Mouse (Mus musculus): ENCODE results near the gene Slc6a9.
A peak's percentile ranks its signal among the peaks of the same experiment; 100 is the strongest.

Slc6a9 gene

DNA sequence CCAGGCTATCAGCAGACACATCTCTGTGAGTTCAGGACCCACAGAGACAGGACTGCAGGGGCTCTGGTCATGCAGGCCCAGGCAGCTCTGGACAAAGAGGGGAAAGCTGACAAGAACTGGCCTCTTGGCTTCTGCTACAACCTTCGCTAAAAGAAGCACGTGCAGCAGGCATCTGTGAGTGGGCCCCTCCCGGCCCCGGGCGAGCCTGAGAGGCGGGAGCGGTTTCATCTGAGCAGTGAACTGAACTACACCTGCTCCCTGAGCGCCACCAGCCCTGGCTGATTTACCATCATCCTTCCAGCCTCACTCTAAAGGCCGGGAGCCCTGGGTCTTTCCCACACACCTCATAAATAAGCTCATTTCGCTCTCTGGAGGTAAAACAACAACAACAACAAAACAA is 44.0 kb downstream of the Slc6a9 start:
- DNase-seq (ENCODE audit: low spot score in 2 of 2) = no peak

DNA sequence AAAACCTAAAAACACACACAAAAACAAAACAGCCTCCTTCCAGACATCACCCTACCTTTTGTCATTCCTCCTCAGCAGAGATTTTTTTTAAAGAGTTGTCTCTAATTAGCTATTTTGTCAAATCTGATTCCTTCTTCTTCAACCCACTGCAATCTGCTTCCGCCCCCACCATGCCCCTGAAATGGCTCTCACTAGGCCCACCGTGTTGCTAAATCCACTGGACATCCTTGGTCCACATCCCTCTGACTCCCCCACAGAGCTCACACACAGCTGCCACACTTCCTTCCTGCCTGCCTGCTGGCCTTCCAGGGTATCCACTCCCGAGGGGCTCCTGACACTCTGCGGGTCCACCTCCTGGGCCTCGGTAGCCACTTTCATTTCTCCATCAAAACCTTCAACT is 44.4 kb downstream of the Slc6a9 start:
- DNase-seq (ENCODE audit: low spot score in 2 of 2) = no peak

DNA sequence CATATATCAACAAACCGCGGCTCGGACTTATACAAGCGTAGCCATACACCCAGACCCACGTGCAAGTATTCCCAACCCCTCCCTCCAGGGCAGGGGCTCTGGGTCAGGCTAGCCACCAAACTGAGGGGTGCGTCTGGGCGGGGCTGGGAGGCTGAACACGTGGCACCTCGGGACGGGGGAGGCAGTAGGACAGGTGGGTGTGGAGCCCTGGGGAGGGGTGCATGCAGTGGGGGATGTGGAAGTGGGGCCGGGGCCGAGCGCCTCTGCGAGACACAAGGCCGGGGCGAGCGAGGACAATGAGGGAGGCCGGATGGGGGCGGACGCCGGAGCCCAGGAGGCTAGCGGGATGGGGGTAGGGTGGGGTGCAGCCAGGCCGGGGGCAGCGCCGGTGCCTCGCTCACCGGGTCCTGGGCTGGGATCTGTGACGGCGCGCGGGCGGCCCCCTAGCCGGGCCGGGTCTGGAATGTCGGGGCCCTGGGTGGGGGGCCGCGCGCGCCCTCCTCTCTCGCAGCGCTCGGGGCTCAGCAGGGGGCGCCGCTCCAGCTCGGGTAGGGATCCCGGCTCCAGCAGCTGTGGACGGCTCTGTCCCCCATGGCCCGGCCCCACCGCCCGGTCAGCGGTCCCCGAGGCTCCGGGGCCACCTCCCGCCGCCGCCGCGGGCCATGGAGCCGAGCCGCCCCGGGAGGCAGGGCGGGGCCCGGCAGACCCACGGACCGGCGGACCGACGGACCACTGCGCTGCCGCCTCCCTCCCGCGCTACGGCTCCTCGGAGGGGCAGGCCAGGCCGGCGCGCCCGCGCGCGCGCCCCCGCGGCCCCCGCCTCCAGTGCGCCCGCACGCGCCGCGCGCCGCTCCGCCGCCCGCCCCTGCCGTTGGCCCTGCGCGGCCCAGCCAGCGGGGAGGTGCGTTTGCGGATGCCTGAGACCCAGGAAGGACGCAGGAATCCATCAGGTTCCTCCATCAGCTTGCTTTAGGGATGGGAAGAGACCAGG is 48.7 kb downstream of the Slc6a9 start, which contains the start of gene B4galt2:
Gene B4galt2, minus strand, starts transcription at position 787 of the 991 bp plus-strand sequence.
- DNase-seq (ENCODE audit: low spot score in 2 of 2) = peak; percentile 52

DNA sequence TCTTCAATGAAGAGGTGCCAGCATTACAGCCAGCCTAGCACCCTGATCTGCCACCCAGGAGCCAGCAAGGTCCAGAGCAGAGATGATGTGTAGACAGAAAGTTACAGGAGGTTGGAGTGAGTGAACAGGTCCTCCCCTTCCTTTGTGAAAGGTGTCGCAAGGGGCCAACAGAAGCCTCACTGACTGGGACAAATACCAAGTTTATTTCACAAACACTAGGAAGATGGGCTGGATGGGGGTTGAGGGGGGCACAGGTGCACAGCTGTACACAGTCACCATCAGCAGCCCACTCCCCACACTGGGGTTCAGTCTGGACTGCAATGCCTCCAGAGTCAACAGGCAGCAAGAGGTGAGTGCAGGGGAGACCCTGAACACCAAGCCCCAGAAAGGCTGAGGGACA is 49.8 kb downstream of the Slc6a9 start:
- no peak for DNase-seq (ENCODE audit: low spot score in 2 of 2)

DNA sequence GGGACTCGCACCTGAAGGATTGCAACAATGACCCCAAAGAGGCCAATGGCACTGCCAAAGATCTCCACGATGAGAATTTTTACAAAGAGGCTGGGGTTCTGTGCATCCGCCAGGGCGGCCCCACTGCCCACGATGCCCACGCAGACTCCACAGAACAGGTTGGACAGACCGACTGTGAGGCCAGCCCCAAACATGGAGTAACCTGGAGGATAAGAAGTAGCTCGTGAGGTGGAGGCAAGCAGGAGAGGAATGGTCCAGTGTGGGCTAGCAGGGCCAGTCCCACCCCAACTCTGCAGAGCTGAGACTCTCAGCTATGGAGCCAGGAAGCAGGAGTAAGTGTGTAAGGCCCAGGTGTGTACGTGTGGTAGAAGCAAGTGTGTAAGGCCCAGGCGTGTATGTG is 50.8 kb downstream of the Slc6a9 start:
- no peak for DNase-seq (ENCODE audit: low spot score in 2 of 2)

DNA sequence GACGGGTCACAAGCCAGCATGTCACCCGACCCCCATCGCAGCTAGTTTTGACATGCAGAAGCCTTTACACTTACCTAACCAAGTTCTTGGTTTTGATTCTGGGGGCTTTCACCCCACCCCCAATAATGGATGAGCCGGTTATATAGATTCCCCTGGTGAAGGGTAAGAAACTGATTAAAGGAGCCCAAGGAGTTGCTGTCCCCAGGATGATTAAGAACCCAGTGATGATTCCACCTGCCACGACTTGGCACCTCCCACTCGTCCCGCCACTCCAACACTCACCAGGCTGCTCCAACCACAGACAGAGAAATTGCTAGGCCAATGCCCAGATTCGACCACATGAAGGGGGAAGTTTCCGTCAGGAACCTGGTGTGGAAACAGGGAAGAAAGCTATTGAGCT is 51.7 kb downstream of the Slc6a9 start:
- DNase-seq (ENCODE audit: low spot score in 2 of 2) = no peak

DNA sequence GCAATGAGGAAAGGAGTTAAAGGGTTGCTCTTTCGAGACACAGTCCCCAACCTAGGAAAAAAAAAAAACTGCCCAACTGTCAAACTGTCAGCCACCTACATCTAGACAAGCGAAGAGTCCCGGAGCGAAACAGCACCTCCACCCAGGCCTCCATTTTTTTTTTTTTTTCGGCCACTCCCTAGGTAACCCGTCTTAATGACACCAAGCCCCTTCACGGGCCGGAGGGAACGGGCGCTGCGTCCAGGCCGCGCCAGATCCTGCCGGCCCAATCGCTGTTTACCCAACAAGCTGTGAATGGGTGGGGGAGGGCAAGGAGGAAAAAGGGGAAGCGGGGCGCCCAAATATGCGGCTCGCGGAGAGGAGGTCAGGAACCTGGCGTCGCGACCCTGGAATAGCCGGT is 52.3 kb downstream of the Slc6a9 start:
- no peak for DNase-seq (ENCODE audit: low spot score in 2 of 2)

DNA sequence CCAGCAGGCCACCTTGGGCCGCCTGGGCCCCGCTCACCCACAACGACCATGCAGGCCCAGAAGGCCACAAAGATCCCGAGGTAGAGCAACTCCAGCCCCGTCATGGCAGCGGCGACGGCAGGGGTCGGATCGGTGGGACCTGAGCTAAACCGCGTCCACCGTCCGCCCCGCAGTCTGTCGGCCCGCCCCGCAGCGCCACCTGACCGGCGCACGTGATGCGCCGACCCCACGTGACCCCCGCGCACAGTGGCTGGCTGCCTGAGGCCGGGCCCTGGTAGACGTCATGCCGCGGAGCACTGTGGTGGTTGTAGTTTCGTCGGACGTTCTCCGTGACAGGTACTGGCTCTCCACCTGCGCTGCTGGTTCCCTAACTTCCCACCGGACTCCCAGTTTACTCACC is 52.8 kb downstream of the Slc6a9 start, which contains the start of gene Atp6v0b:
Gene Atp6v0b, minus strand, starts transcription at position 201 of the 400 bp plus-strand sequence.
- DNase-seq (ENCODE audit: low spot score in 2 of 2) = peak; percentile 94 to 95

DNA sequence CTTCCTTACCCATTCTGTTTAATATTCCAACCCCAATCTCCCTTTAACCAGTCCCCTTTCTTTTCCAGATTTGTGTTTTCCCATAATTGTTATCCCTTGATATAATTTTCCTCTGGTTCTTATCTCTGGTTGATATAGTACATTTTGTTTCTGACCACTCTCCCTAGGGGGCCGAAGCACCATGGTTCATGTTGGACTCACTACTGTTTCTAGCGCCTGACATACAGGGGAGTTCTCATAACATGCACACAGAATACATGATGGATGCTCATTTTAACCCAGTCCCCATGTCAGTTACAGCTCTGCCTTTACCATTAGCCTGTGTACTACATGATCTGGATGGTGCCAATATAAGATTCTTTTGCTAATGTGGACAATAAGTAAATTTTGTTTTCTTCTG is 53.6 kb downstream of the Slc6a9 start:
- no peak for DNase-seq (ENCODE audit: low spot score in 2 of 2)

DNA sequence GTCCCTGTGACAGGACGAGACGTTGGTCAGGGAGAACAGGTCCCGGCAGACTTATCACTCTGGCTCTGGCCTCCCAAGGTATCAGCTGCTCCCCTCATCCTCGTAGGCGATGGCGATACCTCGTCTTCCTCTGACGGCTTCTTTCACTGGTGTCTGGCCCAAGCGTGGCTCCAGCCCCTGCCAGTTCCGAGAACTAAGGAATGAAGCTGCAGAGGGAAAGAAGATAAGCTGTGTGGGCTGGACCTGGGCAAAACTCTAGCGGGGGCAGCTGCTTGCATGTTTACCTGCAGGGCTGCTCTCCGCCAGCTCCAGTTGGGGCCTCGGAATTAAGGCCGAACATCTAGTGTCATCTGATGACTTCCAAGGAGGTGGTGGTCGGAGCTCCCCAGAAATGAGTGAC is 55.2 kb downstream of the Slc6a9 start:
- DNase-seq (ENCODE audit: low spot score in 2 of 2) = no peak

DNA sequence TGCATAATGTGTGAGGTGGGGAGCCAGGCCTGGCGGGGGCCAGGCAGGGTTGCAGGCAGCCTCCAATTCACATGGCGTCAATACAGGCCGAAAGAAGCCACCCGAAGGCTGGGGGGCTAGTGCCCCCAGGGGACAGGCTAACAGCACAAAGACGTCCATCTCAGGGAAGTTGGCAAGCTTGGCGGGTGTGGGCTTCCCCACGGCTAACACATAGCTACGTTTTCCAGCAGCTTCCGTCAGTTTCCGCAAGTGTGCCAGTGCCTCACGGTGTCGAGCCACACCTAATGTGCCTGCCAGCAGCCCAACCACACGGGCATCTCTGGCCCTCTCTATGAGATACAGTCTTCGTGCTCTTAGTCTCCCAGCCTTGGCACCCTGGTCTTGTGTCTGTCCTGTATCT is 55.7 kb downstream of the Slc6a9 start:
- DNase-seq (ENCODE audit: low spot score in 2 of 2) = no peak

DNA sequence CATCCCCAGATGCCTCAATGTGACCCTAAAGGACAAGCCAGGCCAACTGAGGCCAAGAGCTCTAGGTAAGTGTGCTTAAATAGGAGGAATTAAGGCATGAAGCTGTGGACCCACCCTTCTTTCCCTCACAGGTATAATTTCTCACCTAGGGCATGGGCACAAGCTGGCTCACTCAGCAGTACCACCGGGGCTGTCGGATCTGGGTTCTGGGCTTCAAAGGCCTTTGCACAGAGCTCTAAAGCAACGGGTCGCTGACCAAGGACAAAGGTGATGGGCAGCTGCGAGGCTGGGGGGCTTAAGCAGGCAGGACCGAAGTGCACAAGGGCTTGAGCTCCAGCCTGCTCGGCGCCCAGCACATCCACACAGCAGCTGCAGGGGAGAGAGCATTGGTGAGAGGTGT is 56.4 kb downstream of the Slc6a9 start:
- no peak for DNase-seq (ENCODE audit: low spot score in 2 of 2)

DNA sequence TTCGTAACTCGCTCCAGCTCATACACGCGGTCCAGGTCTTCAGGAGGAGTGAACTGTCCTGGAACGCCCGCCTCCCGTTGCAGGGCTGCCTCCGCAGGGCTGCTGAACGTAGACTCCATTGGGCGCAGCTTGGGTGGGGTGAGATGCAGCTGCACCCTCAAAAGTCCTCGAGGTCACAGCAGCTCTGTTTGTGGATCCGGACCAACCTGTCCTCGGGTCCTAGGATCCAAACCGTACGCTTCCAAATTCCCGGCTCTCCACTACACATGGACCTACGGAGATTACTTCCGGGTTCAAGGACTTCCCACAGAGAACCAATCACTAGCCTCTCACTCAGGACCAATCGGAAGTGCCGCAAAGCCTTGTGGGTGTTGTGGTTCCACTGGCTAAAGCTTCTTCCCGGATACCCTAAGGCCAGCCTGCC is 57.4 kb downstream of the Slc6a9 start, which contains the start of gene Dph2:
Gene Dph2, minus strand, starts transcription at position 295 of the 424 bp plus-strand sequence.
- peak; percentile 72 to 88 for DNase-seq (ENCODE audit: low spot score in 2 of 2)

DNA sequence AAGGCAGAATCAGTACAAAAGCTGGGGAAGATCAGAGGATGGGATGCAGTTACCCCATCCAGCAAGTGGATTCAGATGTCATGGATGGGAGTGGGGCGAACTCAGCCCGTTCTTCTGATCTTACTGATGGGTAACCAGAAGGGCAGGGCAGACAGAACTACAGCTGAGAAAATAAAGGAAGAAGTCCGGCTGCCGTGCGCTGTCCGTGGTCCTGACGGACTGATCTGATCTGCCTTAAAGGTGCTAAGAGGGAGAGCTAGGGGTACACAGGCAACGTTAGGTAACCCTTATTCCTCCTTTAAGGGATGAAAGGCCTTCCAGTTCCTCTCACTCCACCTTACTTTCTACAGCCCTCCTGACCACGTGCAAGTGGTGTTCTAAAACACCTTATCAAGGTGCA is 59.1 kb downstream of the Slc6a9 start:
- no peak for DNase-seq (ENCODE audit: low spot score in 2 of 2)

DNA sequence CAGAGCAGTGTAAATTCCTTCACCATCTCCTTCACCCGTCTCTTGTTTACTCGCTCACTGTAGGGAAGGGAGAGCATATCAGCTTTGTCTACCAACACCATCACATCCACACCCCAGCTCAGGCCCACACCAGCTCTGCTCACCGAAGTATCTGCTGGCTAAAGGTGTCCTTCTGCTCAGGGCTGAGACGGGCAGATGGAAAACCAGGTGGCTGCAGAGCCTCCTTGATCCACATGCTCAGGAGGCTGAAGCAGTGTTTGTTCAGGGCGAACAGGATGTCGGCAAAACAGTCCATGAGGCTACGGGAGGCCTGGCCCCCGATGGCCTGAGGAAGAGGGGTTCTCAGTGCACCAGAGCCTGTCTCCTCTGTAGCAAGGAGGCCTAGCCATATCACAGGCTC is 60.3 kb downstream of the Slc6a9 start:
- no peak for DNase-seq (ENCODE audit: low spot score in 2 of 2)

DNA sequence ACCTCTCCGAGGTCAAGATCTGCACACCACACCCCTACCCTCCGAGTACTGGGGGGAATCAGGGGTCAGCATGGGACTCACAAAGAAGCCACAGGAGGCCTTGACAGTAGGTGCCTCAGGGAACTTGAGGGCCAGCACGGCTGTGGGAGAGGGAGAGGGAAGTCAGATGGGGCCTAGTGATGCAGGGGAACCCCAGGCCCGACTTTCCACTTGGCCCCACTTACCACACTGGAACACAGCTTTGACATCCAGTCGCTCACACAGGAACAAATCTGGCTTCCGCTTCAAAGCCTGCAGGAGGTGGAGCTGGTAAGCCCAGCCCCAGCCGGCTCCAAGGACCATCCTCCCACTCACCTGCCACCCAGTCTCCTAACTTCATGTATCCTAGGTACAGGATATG is 61.0 kb downstream of the Slc6a9 start:
- DNase-seq (ENCODE audit: low spot score in 2 of 2) = no peak

DNA sequence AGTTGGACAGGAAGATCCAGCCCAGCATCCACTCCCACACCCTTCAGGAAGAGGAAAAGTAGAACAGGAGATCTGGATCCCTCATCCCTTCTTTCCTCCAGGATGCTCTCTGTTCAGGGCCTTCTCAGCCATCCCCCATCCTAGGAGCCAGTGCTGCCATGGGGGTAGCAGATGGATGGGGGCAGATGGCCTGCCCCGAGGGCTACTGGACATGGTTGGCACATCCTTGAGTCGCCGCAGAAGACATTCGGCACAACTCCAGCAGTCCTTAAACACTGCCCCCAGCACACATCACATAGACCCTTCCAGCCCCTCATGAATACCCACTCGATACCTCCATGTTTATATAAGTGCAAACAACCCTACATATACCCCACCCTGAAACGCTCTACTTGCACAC is 61.7 kb downstream of the Slc6a9 start:
- no peak for DNase-seq (ENCODE audit: low spot score in 2 of 2)

DNA sequence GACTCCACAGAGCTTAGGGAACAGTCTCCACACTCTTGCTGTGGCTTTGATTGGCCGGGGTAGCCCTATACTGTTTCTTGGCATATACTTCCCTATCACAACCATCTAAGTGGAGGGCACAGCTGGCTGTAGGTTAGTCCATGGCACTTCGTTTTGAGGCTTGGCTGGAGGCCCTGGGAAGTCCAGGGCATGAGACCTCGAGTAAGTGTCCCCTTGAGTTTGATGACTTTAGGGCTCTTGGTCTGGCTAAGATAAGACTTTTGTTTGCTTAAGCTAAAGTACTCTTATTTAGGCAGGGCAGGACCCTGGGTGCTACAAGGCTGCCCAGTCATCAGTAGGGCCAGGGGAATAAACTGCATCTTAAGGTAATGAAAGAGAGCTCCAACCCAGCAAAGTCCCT is 63.8 kb downstream of the Slc6a9 start:
- no peak for DNase-seq (ENCODE audit: low spot score in 2 of 2)

DNA sequence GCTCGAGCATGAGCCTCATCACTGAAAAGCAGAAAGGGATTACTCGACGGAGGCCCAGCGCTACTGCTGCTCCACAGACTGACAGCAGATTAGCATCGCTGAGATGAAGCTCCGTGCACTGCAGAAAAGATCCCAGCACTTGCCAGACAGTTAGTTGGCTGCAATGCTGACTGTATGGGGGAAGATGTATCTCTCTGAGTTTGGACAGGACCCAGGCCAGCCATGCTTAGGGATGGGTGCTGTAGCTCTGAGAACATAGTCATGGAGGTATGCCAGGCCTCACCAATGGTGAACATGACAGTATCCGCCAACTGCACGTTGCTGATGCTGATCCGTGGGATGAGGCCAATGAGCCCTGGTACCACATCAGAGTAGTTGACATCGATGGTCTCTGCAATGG is 69.8 kb downstream of the Slc6a9 start:
- no peak for DNase-seq (ENCODE audit: low spot score in 2 of 2)

DNA sequence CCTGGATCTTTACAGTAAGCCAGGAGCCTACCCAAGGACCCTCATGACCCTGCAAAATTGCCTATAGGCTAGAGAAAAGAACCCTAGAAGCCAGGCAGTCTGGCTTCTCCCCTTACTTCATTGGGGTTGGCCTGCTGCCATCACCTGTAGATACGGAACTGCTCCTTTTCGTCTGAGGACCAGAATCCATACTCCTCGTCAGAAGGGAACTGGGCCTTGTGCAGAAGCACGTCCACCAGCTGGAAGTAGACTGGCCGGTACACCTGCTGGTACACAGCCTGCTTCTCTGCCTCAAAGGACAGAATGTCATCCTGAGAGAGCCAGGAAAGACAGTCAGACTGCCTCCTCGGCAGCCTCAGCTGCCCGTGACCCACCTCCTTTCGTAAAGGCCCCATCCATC is 70.5 kb downstream of the Slc6a9 start:
- DNase-seq (ENCODE audit: low spot score in 2 of 2) = no peak

DNA sequence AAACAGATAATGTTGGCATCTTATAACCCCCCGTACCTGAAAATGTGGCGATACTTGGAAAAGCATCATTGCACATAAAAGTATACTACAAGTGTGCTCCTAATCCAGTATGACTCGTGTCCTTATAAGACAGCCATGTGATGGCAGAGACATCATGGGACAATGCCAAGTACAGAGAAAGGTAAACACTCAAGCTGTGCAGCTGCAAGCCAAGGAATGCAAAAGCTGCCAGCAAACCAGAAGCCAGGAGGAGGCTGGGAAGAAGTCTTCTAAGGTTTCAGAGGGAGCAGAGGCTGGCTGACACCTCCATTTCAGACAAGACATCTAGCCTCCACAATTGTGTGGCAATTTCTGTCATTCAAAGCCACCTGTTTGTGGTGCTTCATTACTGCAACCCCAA is 71.9 kb downstream of the Slc6a9 start:
- no peak for DNase-seq (ENCODE audit: low spot score in 2 of 2)

DNA sequence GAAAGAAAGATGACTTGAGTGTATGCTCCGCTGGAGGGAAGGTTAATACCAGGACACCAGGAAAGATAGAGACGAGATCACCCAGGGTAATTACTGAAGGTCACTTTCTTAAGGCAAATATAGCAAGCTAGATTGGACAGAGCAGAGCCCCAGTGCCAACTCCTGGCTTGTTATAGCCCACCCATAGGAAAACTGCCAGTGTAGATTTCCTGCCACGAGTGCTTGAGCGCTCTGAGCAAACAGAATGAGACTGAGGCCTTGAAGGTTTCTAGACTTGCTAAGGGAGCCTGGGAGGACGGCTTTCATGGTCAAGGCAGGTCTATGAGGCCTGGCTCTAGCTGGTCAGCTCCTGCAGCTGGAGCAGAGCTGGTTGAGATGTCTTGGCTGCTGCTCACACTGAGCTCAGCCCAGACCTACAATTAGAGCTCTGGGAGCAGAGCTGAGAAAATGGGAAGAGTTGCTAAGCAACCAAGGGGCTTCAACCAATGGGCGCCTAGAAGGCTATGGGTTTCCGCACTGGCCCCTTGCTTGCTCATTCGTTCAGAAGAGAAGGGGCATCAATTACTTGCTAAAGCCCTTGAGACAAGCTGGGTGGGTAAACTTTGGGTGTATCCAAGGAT is 74.6 kb downstream of the Slc6a9 start:
- no peak for DNase-seq (ENCODE audit: low spot score in 2 of 2)

DNA sequence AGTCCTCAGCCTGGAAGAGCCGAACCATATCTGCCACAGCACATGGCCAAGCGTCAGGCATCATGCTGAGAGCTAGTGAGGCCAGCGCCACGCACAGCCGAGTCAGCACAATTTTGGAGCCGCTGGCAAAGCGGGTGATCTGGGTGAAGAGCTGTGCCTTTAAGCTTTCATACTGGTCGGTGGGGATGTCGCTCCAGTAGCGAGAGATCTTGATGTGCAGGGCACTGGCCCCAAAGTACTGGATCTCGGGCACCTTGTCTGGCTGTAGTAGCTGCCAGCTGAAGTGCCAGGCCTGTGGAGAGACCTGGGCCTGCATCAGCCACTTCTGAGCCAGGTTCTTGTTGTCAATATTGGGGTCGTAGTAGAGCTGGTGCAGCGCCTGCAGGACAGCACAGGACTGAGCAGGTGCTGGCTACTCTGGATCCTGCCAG is 77.8 kb downstream of the Slc6a9 start:
- DNase-seq (ENCODE audit: low spot score in 2 of 2) = no peak

Data from right cerebral cortex, postnatal 36 days (tissue).